Mouse (Mus musculus) embryo, embryonic 9.5 days (tissue): ENCODE data around the gene Lipt1.

Experiments used
- DNase-seq: peaks from one replicate; pipeline ENCODE4 v3.0.0-alpha.2; 2017; ENCODE audit errors: extremely low spot score

Gene Lipt1

DNA sequence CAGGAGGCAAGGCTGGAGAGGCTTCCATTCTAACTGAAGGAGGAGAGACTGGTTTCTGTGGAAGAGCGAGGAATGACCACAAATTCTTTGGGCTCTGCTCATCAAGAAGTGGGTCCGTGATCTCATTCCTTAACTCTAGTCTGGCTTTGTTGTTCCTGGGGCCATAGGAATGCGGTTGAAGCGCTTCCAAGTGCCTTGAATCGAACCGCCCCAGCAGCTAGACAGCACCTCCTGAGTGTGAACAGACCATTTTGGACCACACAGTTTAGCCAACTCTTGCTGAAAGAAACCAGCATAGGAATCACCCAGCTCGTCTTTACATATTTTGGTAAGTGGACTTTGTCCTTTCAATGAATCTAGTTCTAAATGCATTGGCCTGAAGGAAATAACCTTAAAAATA is at the start of gene Lipt1:
Gene Lipt1, plus strand, starts transcription at position 35 of the 400 bp plus-strand sequence.
- no peak for DNase-seq

DNA sequence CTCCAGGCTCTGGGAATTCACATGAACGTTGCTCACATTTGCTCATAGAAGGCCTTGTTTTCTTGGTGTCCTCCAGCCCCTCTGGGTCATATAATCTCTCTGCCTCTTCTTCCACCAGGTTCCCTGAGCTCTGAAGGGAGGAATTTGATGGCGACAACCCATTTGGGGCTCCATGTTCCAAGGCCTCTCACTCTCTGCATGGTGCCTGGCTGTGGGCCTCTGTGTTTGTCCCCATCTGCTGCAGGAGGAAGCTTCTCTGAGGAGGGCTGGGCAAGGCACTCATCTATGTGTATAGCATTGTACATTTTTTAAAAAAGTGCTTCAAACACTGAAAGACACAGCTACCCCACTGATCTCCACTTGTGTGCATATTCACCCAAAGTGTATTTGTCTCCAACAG is 39.9 kb upstream of the Lipt1 start:
- DNase-seq = no peak

- no peak for DNase-seq
Observed at GRCm38 (mm10) chr1:37846878-37847277, 24.7 kb upstream of the Lipt1 start.

- no peak for DNase-seq
Observed at GRCm38 (mm10) chr1:37850696-37851095, 20.8 kb upstream of the Lipt1 start.

DNA sequence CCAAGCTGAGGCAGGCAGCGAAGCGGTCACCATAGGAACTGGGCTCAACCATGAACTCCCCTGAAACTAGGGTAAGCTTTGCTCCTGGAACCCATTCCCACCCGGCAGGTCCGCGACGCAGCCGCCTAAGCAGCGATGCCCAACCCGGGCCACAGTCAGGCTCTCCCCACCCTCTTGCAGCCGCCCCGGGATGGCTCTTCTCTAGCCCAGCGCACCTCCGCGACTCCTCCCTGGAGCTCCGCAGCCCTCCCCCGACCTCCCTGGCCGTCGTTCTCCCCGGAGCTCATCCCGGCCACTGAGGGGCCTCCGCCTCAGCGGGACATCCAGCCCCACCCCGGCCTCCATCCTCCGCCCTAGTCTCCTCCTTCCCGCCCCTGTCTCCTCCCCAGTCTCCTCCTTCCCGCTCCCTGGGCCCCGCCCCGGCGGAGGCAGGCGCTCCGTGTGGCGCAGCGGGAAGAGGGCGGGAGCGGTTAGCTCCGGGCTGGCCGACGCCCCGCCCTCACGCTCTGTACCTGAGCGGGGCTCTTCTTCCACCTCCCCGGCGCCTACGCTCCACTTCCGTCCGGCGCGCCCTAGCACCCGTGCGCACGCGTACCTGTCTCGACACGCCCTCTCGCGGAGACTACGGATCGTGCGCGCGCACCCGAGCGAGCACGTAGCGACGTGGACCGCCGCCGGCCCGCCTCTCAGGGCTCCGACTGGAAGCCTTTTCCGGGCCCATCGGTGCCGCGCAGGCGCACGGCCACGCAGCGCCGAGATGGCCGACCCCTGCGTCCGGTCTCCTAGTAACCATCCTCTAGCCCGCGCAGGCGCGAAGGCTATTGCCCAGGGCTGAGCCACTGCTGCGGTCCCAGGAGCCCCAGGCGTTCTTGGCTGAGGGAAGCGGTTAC is 6.8 kb upstream of the Lipt1 start:
- DNase-seq = peak; percentile 99

DNA sequence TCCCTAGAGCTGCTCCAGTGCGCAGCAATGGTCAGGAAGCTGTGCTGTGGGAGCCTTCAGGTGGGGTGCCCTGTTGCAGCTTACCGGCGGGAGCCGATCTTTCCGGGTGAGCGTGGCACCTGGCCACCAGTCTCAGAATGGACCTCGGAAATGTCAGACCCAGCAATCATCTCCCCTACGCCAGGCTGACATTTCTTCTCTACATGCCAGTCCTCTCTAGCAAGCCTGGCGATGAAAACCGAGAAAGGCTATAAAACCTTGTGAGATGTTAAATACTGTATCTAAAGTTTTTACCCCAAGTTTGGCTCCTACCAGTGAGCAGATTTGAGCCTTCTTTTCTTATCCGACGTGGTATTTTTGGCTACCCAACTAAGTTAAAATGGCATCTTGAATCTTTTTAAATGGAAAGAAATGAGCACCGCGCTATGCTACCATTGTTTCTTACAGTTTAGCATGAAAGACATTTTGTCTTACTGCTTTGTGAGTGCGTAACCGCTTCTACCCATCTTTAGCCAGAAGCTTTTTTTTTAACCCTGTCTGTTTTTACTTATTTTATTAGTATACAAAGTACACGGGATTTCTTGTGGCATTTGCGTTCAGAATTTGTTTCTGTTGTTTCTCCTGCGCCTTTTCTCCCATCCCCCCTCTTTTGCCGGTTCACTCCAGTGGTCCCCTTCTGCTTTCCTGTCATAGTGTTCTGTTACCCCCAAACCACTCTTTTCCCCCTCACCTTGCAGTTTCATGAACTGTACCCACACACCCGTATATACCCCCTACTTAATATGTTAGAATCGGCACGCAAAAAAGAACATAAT is 5.9 kb upstream of the Lipt1 start:
- no peak for DNase-seq

DNA sequence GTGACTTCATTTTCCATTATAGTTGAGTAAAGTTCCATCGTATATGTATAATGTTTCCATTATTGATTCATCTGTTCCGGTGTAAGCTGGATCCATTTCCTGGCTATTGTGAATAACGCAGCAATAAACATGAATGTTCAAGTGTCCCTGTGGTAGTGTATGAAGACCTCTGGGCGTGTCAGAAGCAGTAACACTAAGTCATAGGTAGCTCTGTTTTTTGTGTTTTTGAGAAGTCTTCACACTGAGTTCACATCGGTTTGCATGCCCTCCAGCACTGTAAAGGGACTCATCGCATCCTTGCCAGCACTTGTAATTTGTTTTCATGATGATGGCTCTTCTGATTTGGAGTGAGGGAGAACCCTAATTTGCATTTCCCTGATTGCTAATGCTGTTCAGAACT is 5.3 kb upstream of the Lipt1 start, which contains the start of gene Tsga10:
Gene Tsga10, minus strand, starts transcription at position 144 of the 400 bp plus-strand sequence.
- DNase-seq = no peak

DNA sequence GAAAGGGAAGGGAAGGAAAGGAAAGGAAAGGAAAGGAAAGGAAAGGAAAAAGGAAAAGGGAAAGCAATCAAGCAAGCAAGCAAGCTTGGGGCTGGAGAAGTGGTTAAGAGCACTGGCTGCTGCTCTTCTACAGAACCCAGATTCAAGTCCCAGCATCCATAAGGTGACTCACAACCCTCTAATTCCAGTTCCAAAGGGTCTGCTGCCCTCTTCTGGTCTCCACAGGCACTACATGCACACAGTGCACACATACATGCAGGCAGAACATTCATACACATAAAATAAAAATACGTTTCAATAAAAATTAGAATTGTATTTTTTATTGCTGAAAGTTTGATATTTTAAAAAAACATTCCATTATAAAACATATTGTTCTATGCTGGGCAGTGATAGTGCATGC is 4.5 kb upstream of the Lipt1 start:
- DNase-seq = peak; percentile 33

DNA sequence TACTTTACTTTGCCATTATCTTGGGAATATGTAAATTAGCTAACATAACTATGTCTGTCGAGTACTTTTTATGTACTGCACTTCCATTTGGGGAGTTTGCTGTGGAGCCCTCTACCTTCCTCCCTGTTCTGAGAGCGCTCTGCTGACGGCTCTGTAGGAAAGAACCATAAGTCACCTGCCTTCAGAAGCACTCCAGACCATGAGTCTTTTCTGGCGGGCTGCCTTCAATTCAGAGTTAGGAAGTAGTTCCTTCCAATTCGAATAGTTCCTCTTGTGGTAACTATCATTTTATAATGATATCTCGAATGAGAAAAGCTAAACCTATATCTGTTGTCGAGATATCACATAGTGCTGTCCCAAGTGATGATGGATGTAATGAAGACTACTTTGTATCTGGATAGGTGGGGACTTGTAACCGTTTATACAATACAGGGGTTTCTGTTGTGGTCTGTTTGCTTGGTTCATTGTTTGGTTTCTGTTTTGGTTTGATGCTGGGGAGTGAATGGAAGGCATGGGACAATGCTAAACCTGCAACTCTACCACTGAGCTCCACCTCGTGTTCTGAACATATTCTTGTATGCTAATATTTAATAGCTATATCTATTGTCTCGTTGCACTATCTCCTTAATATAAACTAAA is 3.7 kb upstream of the Lipt1 start:
- DNase-seq = no peak

DNA sequence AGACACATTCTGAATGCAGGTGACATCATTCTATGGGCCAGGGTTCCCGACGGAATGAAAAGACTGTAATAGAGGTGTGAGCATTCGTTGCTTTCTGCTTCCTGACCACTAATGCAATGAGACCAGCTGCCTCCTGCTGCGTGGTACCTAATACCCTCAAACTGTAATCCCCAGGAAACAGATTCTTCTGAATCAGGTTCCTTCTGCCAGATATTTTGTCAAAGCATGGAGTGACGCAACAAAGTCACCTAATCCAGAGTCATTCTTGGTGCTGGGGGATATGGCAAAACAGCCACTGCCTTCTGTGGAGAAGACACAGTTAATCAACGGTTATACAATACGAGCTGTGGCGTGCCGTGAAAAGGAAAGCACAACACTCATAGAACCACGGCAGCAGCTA is 2.9 kb upstream of the Lipt1 start:
- DNase-seq = no peak

GRCm38 (mm10) chr1:37869362-37869761 is 2.2 kb upstream of the Lipt1 start:
- no peak for DNase-seq

DNA sequence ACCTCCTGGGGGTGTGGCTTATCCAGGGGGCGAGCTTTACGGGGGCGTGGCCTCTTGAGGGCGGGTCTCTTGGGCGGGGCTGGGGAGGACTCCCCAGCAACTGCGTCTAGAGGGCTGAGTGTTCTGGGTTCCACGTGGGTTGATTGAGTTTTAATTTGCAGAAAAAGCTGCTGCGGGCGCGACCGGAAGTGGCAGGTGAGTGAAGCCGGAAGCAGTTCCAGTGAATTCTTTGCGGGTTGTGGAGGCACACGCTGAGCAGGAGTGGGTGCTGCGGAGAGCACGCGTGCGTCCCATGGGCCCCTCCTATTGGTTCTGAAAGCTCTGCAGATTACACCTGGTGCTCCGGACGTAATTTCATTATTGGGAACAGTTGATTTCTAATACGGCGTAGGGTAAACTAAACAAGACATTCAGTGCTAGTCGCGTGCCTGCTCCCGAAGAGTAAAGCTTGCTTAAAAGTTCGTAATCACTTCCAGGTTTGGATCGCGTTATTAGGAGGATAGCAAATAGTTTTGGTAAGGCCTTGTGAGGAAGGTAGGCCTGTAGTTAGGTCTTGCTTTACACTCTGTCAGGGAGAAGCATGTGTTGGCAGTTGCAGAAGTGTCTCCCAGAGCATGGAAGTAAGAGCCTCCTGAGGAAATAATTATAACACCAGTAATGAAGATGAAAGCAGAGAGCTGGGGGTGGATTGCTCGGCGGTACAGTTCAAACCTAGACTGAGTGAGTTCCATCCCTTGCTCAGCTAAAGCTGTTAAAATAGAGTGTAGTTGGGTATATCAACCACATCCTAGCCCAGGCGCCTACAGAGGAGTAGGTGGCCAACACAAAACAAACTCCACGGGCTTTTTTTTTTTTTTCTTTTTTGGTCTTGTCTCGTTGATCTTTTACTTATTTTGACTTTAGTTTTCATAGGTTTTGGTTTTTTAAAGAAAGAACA is 861 bp downstream of the Lipt1 start:
- DNase-seq = peak; percentile 84

- DNase-seq = no peak
Observed at GRCm38 (mm10) chr1:37873157-37873556, 1.6 kb downstream of the Lipt1 start.

- no peak for DNase-seq
Observed at GRCm38 (mm10) chr1:37877736-37878460, 6.4 kb downstream of the Lipt1 start.

- no peak for DNase-seq
Observed at GRCm38 (mm10) chr1:37883411-37883810, 11.9 kb downstream of the Lipt1 start.

- no peak for DNase-seq
Observed at GRCm38 (mm10) chr1:37884451-37884850, 12.9 kb downstream of the Lipt1 start.

GRCm38 (mm10) chr1:37889206-37889605 is 17.7 kb downstream of the Lipt1 start:
- no peak for DNase-seq

DNA sequence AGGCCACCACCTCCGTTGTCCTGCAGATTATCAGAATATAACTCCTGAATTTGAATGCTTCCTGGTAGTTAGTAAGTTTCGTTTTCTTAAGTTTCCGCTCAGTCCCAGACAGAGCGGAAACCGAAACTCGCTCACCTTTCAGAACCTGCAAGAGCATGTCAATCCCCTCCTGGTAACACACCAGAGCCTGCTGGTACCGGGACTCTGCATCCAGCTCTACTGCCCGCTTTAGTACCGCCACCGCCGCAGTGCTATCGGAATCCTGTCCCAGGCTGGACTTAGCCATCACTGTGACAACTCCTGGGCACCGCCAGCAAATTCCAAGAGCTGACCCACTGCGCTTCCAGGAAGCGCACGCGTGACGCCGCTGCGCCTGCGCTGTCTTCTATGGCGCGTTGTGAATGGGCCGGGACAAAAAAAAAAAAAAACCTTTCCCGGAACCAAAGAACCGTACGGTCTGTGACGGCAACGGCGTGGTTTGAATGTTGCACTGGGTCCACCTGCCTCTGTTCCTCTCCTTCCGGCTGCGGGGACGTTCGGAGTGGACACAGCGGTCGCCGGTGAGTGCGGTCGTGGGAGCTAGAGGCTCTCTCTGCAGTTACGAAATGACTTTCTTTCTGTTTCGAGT is 18.6 kb downstream of the Lipt1 start, which contains the start of the genes Mitd1 and Mrpl30:
Gene Mitd1, minus strand, starts transcription at position 387 of the 628 bp plus-strand sequence.
Gene Mrpl30, plus strand, starts transcription at position 453 of the 628 bp plus-strand sequence.
- peak; percentile 88 for DNase-seq

DNA sequence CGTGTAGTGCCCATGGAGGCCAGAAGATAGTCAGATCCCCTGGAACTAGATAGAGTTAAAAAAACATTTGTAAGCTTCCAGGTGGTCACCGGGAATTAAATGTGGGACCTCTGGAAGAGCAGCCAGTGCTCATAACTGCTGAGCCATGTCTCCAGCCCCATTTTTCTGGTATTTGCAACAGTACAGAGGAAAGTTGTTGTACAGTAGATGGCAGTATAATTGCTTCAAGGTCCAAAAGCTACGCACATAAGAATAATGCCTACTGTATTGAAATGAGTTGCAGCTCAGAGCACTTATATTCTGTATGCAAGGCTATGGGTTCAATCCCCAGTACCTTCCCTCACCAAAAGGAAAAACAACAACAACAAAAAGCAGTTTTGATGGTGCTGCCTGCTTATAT is 19.9 kb downstream of the Lipt1 start:
- no peak for DNase-seq

DNA sequence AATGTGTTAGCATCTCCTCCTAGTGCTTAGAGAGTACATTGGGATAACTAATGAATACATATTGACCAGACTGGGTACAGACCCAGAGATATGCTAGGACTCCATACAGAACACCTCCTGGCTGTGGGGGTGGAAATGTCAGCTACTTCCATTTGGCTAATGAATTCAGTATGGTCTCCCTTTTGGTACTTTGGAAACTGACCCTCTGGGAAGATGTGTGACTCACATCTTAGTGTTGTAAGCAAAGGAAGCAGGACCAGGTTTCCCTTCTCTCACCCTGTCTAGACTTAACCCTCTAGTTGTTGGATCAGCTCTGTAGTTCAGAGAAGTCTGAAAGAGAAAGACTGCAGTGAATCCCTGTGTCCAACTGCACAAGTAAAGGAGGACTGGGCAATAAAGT is 23.1 kb downstream of the Lipt1 start:
- DNase-seq = no peak
